Comparison of ENCODE assay signal across 9 mouse cellular contexts in genomic region chr8:106335196-106335595, GRCm38 (mm10). TPM values are rescaled to one million over a fixed set of nuclear protein-coding genes. Genes with fewer than 3 reads are reported as not detected.
DNase-seq lines count a peak whose midpoint lies in the region; ATAC-seq and TF ChIP-seq lines count a peak whose summit lies in the region.
"Had no signal": no experiment of that assay in that cellular context is flagged by ENCODE, and none has a peak within 500 bp of the region (broad histone marks: within the 10 kb centered on the region; RNA-seq: fewer than 3 reads in every experiment).

No protein-coding gene starts in this region.

- no peaks in the 10 kb centered on the region; the same call in 1 of the 2 replicates for H3K4me1 ChIP-seq in kidney, adult 2 months (ENCODE audit: control insufficient read depth, insufficient read depth, low read length)
- H3K4me1 ChIP-seq in kidney, embryonic 16.5 days (ENCODE audit: insufficient read depth, low read length) = peaks cover 11% of the 10 kb centered on the region

- 47% methylated on average over 4 of the region's 4 CpGs for WGBS in kidney, adult 2 months
- 59% methylated on average over 4 of the region's 4 CpGs for WGBS in kidney, embryonic 16.5 days

- no peak overlapping the region for H3K4me2 ChIP-seq in kidney, embryonic 16.5 days (replicated peaks; ENCODE audit: low read depth, low read length)
- H3K4me2 ChIP-seq: embryonic facial prominence, embryonic 15.5 days; lung, embryonic 15.5 days had no signal

- no peaks in the 10 kb centered on the region for H3K36me3 ChIP-seq in kidney, adult 2 months (ENCODE audit: control insufficient read depth, insufficient read depth, low read length)
- H3K36me3 ChIP-seq in kidney, embryonic 16.5 days (ENCODE audit: insufficient read depth, low read length) = no peaks in the 10 kb centered on the region
- H3K36me3 ChIP-seq: embryonic facial prominence, embryonic 15.5 days; lung, embryonic 15.5 days had no signal

- no peak for TF ChIP-seq POLR2A in kidney, adult 2 months (IDR thresholded peaks at IDR 0.05; ENCODE audit: low read depth, low read length)

- H3K27me3 ChIP-seq in kidney, adult 2 months (replicated peaks; ENCODE audit: control insufficient read depth, insufficient read depth, low read length) = 0 out of 2 replicates have a peak, but pooled peaks cover 2% of the 10 kb centered on the region
- H3K27me3 ChIP-seq in kidney, embryonic 16.5 days (ENCODE audit: insufficient read depth, low read length) = peaks cover 28% of the 10 kb centered on the region

- peak; percentile 48; the same call in 1 of the 2 replicates for TF ChIP-seq CTCF in kidney, adult 2 months (conservative IDR thresholded peaks at IDR 0.05; ENCODE audit: insufficient read depth, insufficient read length, low read depth, low read length)

- no peak overlapping the region for H3K9ac ChIP-seq in kidney, embryonic 16.5 days (replicated peaks; ENCODE audit: low read length)
- H3K9ac ChIP-seq: embryonic facial prominence, embryonic 15.5 days; lung, embryonic 15.5 days had no signal

- no peak overlapping the region for H3K27ac ChIP-seq in kidney, adult 2 months (ENCODE audit: insufficient read depth, low read depth, low read length)
- H3K27ac ChIP-seq in kidney, embryonic 16.5 days (ENCODE audit: low read length) = no peak overlapping the region
- H3K27ac ChIP-seq: embryonic facial prominence, embryonic 15.5 days; lung, embryonic 15.5 days had no signal

- H3K4me3 ChIP-seq in kidney, adult 2 months (ENCODE audit: insufficient read depth, low read depth, low read length) = no peak overlapping the region
- no peak overlapping the region for H3K4me3 ChIP-seq in kidney, embryonic 16.5 days (ENCODE audit: low read length)
- H3K4me3 ChIP-seq: lung, embryonic 15.5 days had no signal

- peak; percentile 16 for DNase-seq in kidney, adult 2 months
- peak; percentile 7 for DNase-seq in adipocyte (ENCODE audit: low spot score)
- peak; percentile 37 for DNase-seq in cerebellum, adult 8-10 months
- peak; percentile 10 for DNase-seq in lung, postnatal 25 days (ENCODE audit: low spot score)

- no peaks in the 10 kb centered on the region for H3K9me3 ChIP-seq in kidney, embryonic 16.5 days (ENCODE audit: low read length)
- H3K9me3 ChIP-seq: embryonic facial prominence, embryonic 15.5 days; lung, embryonic 15.5 days had no signal

- no peak for ATAC-seq in kidney, embryonic 16.5 days (ENCODE audit: low FRiP score, low TSS enrichment)
- no peak for ATAC-seq in CD4-positive, CD25-positive, alpha-beta regulatory T cell, adult 4 months
- ATAC-seq in erythroid progenitor cell, adult 5-6 weeks (replicated peaks; ENCODE audit: low FRiP score, poor library complexity, severe bottlenecking) = no peak

RNA-seq across cellular contexts. Expression of gene Smpd3, which starts 2.6 kb away (rescaled TPM):
- 0.84 and 1.1 TPM in 2 replicates for polyA plus RNA-seq in kidney, adult 2 months (2012; rRNA removed)
- 0.82 and 1.0 TPM in 2 replicates for polyA plus RNA-seq in kidney, embryonic 16.5 days (2015; fragmentation: Nextera tagmentation; extraction: Ambion mirVana)
- polyA plus RNA-seq in CD4-positive, CD25-positive, alpha-beta regulatory T cell, adult 4 months (2017; shearing (Covaris generic)) = under 1 TPM in 1 of 2 experiments, not detected in 1; 0.07 TPM
- not detected in 2 replicates for total RNA-seq in erythroid progenitor cell, adult 5-6 weeks (2015; ENCODE audit: low replicate concordance)
- total RNA-seq in erythroid progenitor cell, adult 5-6 weeks (2017; ENCODE audit: low replicate concordance) = not detected in 2 replicates
